Mouse (Mus musculus) stomach, embryonic 14.5 days (tissue): ENCODE data around the gene Nid1. TPM values are rescaled to one million over a fixed set of nuclear protein-coding genes. Genes with fewer than 3 reads are reported as not detected.

ENCODE experiments used
- ATAC-seq: fragments of 200-750 bp; cut with Nextera tagmentation; 2 replicates; pipeline ENCODE4 v1.8.0; 2017; ENCODE audit warnings: low read depth, moderate TSS enrichment; ENCODE audit not compliant: insufficient number of reproducible peaks, insufficient read depth, low FRiP score
- H3K27ac ChIP-seq: fragments of 300-500 bp; sonication (generic); 2 replicates; pipeline ENCODE4 v1.5.1; 2014; ENCODE audit warnings: mild to moderate bottlenecking, low read length, moderate library complexity, mixed read lengths
- H3K27me3 ChIP-seq: fragments of 300-500 bp; sonication (generic); 2 replicates; pipeline ENCODE4 v1.6.1; 2014; ENCODE audit warnings: low read length, control low read depth, mixed read lengths; ENCODE audit not compliant: control insufficient read depth, insufficient read depth
- H3K36me3 ChIP-seq: fragments of 300-500 bp; sonication (generic); 2 replicates; pipeline ENCODE4 v1.6.1; 2014; ENCODE audit warnings: mild to moderate bottlenecking, control low read depth, low read length, moderate library complexity, mixed read lengths; ENCODE audit not compliant: control insufficient read depth, insufficient read depth
- H3K4me1 ChIP-seq: fragments of 300-500 bp; sonication (generic); 2 replicates; pipeline ENCODE4 v1.6.1; 2014; ENCODE audit warnings: low read length, control low read depth, mixed read lengths; ENCODE audit not compliant: control insufficient read depth, insufficient read depth
- H3K4me2 ChIP-seq: fragments of 300-500 bp; sonication (generic); replicated peaks from 2 replicates; pipeline ENCODE4 v1.6.1; 2014; ENCODE audit warnings: low read depth, low read length, control low read depth
- H3K4me3 ChIP-seq: fragments of 300-500 bp; sonication (generic); 2 replicates; pipeline ENCODE4 v1.5.1; 2014; ENCODE audit warnings: low read depth, low read length, control low read depth
- H3K9ac ChIP-seq: fragments of 300-500 bp; sonication (generic); replicated peaks from 2 replicates; pipeline ENCODE4 v1.6.1; 2014; ENCODE audit warnings: low read depth, mild to moderate bottlenecking, control low read depth, low read length, moderate library complexity, mixed read lengths
- H3K9me3 ChIP-seq: fragments of 300-500 bp; sonication (generic); 2 replicates; pipeline ENCODE4 v1.6.1; 2016; ENCODE audit warnings: low read depth, low read length, control low read depth; ENCODE audit not compliant: control insufficient read depth
- WGBS: fragments of 180-500 bp; shearing (Covaris S2); extraction: QIAGEN DNeasy Blood & Tissue Kit; methylation state at CpG from one replicate; pipeline ENCODE4 v1.1.7; 2014; 5-methylcytosine and 5-hydroxymethylcytosine counted together
- polyA plus RNA-seq: library from polyadenylated mRNA; unstranded; fragments of >200 nt; fragmentation: Nextera tagmentation; extraction: Ambion mirVana; gene quantifications from 2 replicates; pipeline ENCODE4 v1.2.1, GENCODE M21; 2014

Gene Nid1
- polyA plus RNA-seq, 1 experiment from 2014 or later = 87.6 TPM

DNA sequence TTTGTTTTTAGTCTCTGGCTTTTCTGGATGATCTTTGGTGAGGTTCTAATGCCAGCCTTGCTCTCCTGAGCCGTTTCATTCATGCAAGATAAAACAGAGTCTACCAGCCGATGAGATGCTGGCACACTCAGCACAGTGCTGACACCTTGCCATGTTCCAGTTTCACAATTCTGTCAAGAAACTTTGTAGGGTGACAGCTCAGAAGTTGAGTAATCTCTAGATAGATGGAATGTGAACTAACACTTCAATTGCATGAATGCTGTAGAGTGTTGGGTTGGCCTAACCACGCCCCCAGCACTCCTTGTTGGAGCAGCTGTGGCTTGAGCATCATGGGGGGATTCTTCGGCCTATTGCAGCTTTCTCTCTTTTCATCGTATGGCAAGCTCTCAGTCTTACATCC, 69.2 kb downstream of the Nid1 start:
- Histone ChIP-seq H3K4me1 (no peaks in the 10 kb centered on the region), H3K9me3 (no peaks in the 10 kb centered on the region), H3K4me3 (no peak overlapping the region), H3K9ac (no peak overlapping the region), H3K27me3 (no peaks in the 10 kb centered on the region), H3K36me3 (peaks cover 25% of the 10 kb centered on the region; the same call in 1 of the 2 replicates), H3K4me2 (no peak overlapping the region), H3K27ac (no peak overlapping the region)
- ATAC-seq = no peak
- WGBS = 90% methylated on average over 5 of the region's 5 CpGs

DNA sequence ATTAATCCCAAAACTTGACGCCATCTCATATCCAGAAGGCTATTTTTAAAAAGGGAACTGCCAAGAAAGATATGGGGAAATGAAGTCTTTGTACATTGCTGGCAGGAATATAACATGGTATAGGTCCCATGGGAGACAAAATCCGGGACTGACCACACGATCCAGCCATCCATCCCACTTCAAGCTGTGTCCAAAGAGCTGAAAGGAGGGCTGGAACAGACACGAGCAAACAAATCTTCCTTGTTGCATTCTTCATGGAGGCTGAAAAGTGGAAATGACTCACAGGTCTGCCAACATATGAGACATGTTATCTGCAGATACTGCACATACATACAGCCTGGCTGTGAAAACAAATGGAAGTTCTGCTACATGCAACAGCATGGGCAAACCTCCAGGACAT, 77.5 kb downstream of the Nid1 start:
- no peak overlapping the region for H3K4me2 ChIP-seq
- H3K27me3 ChIP-seq = no peaks in the 10 kb centered on the region
- H3K4me1 ChIP-seq = no peaks in the 10 kb centered on the region
- ATAC-seq = no peak
- H3K9ac ChIP-seq = no peak overlapping the region
- 75% methylated on average over 4 of the region's 4 CpGs for WGBS
- H3K27ac ChIP-seq = no peak overlapping the region
- no peaks in the 10 kb centered on the region for H3K9me3 ChIP-seq
- no peak overlapping the region for H3K4me3 ChIP-seq
- H3K36me3 ChIP-seq = peaks cover 6% of the 10 kb centered on the region; the same call in 1 of the 2 replicates

DNA sequence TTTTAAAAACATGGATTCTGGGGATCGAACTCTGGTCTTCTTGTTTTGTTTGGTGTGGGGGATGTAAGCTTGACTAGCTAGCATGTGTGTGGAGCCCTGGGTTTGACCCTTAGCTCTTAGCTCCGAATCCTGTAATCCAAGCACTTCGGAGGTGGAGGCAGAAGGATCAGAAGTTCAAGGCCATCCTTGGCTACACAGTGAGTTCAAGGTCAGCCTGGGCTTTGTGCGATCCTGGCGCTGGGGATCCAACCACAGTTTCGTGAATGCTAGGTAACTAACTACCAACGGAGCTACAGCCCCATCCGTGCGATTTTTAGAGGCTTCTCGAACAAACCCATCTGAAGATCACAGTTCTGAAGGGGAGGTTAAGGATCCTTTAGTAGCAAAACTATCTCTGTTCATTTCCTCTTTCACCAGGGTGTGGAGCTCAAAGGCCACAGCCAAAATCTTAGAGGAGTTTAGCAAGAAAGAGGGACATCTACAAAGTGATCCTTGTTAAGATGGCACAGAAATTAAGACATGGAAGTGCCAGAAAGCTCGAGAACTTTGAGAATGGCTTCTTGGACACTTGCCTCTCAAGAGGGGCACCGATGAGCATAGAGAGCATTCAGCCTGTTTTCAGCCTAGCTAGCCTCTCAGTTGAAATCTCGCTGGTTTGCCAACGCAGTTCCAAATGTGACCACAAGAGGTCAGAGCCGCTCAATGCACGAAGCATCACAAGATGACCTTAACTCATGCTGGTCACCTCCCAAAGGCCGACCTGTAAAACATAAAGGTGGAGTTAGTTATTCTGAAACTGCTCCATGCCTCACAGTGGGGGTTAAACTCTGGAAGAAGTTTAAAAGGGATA, 79.2 kb downstream of the Nid1 start:
- no peak overlapping the region for H3K27ac ChIP-seq
- H3K27me3 ChIP-seq = no peaks in the 10 kb centered on the region
- no peaks in the 10 kb centered on the region for H3K36me3 ChIP-seq
- WGBS = 45% methylated on average over 17 of the region's 17 CpGs
- no peak for ATAC-seq
- no peak overlapping the region for H3K4me3 ChIP-seq
- no peaks in the 10 kb centered on the region for H3K4me1 ChIP-seq
- 0 out of 2 replicates have a peak overlapping the region, but pooled peaks have one; percentile 18 for H3K4me2 ChIP-seq
- no peak overlapping the region for H3K9ac ChIP-seq
- no peaks in the 10 kb centered on the region for H3K9me3 ChIP-seq

DNA sequence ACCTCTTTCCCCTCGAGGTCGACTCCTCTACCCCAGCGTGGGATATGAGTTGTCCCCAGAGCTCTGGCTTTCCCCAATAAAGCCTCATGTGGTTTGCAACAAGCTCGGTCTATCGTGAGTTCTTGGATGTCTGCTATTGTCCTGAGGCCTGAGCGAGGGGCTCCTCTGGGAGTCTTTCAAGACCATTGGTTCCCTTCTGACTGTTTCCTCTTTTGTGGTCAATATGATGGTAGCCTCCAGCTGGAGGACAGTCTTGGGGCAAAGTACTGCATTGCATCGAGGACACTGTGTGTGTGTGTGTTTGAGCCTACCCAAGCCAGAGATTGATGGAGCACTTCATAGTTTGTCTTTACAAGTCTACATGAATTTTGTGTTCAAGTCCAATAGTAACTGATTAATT, 80.8 kb downstream of the Nid1 start:
- Histone ChIP-seq H3K27ac (no peak overlapping the region), H3K9me3 (no peaks in the 10 kb centered on the region), H3K36me3 (no peaks in the 10 kb centered on the region), H3K4me1 (no peaks in the 10 kb centered on the region), H3K27me3 (no peaks in the 10 kb centered on the region), H3K4me3 (no peak overlapping the region), H3K4me2 (no peak overlapping the region), H3K9ac (no peak overlapping the region)
- WGBS = 86% methylated on average over 7 of the region's 7 CpGs
- ATAC-seq = no peak

DNA sequence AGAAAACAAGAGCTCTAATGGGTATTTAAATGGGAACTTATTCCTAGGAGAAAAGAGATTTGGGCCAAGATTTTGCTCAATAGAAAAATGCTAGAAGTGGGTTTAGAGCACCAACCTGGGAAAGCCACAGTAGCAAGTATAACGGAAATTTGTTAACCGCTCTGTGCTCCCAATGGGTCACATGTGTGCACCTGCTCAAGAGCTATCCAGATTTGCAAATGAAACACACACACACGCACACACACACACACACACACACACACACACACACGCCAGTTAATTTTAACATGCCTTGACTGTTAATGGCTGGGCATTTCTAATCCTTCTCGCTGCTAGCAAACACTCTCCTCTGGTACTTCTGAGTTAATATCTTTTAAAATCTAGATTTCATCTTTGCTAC, 83.1 kb downstream of the Nid1 start:
- no peak for ATAC-seq
- Histone ChIP-seq H3K4me3 (no peak overlapping the region), H3K9ac (no peak overlapping the region), H3K27me3 (no peaks in the 10 kb centered on the region), H3K36me3 (no peaks in the 10 kb centered on the region), H3K27ac (no peak overlapping the region), H3K9me3 (no peaks in the 10 kb centered on the region), H3K4me1 (no peaks in the 10 kb centered on the region), H3K4me2 (no peak overlapping the region)
- 94% methylated on average over 5 of the region's 5 CpGs for WGBS

DNA sequence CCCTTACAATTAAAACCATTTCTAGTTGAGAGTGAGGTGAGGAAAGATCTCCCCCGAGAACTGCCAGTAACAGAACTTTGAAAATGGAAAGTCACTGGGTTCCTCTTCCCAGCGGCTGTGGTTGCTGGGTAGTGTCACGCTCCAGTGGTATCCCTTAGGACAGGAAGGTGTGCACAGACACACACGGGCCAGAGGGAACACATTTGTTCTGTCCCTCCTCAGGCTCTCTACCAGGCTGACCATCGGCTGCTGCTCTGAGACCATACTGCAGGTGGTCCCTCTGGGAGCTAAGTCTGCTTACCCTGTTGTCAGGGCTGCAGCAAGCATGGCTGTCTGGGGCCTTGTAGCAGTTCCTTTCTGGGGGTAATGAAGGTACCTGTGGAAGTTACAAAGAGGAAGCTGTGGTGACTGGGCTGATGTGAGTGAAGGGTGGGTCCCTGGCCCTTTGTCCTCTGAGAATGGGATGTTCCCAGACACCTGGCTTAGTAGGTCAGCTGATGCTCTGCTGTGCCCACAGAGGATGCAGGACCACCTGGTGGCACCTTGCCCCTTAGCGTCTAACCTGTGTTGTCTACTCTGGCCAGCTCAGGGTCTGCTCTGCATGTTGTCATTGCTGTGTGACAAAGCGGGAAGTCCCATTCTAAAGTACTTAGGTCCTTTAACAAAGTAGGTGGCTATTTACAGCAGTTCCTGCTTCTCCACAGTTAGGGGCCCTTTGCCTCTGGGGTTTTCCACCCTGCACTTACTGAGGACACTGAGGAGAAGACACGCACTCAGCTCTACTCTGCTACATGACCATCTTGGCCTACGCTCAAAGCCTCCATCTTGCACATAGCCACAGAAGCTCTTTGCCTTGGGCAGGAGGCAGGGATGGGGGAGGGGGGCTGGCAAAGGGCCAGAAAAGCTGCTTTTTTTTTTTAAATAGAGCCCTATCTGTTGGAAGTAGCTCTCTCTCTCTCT, 86.6 kb downstream of the Nid1 start:
- Histone ChIP-seq H3K4me1 (no peaks in the 10 kb centered on the region), H3K27ac (no peak overlapping the region), H3K27me3 (no peaks in the 10 kb centered on the region), H3K9me3 (no peaks in the 10 kb centered on the region), H3K4me3 (no peak overlapping the region), H3K9ac (no peak overlapping the region), H3K36me3 (no peaks in the 10 kb centered on the region), H3K4me2 (no peak overlapping the region)
- WGBS = 85% methylated on average over 9 of the region's 9 CpGs
- no peak for ATAC-seq

DNA sequence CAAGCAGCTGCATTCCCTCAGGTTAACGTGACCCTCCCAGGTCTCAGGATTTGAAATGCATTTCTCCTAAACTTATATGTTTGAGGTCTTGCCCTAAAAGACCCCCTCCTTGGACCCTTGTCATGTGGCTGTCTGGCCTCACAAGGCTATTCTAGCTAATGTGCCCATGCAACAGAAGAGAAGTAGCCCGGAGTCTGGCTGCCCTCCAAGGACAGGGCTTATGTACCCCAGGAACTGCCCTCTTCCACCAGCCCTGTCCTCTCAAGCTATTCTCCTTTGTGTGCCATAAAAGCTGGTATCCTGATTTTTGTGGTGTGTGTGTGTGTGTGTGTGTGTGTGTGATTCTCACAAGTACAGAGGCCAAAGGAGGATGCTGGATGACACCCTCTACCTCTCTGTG, 87.9 kb downstream of the Nid1 start:
- Histone ChIP-seq H3K9me3 (no peaks in the 10 kb centered on the region), H3K4me2 (no peak overlapping the region), H3K27ac (no peak overlapping the region), H3K27me3 (no peaks in the 10 kb centered on the region), H3K4me1 (no peaks in the 10 kb centered on the region), H3K36me3 (no peaks in the 10 kb centered on the region), H3K4me3 (no peak overlapping the region), H3K9ac (no peak overlapping the region)
- no peak for ATAC-seq
- 72% methylated on average over 2 of the region's 2 CpGs for WGBS

DNA sequence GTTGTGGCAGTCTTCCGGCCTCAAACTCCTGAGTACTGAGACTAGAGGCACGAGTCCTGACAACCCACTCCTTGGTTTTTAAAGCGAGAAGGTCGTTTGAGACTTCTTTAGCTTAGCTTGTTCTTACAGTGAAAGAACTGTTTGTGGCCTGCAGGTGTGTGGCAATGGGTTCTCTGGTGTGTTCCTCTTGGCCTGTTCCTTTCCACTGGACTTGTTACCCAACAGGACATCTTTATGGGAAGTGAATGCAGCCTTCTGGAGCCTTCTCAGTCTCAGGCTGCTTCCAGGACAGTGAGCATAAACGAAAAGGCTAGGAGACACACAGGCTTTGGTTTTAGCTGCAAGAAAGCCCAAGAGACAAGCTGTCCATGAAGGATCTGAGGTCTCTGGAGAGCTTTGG, 88.5 kb downstream of the Nid1 start:
- H3K27ac ChIP-seq = no peak overlapping the region
- H3K9me3 ChIP-seq = no peaks in the 10 kb centered on the region
- H3K4me1 ChIP-seq = no peaks in the 10 kb centered on the region
- ATAC-seq = no peak
- 86% methylated on average over 5 of the region's 5 CpGs for WGBS
- no peaks in the 10 kb centered on the region for H3K27me3 ChIP-seq
- no peak overlapping the region for H3K4me2 ChIP-seq
- H3K9ac ChIP-seq = no peak overlapping the region
- H3K36me3 ChIP-seq = no peaks in the 10 kb centered on the region
- H3K4me3 ChIP-seq = no peak overlapping the region
